Mouse (Mus musculus): ENCODE measurements around the gene Spon1.

GRCm38 (mm10) chr7:113825498-113826205, 59.9 kb downstream of the Spon1 start:
- TF ChIP-seq CTCF (IDR thresholded peaks at IDR 0.05; ENCODE audit: low read depth, low read length) (no peak), POLR2A (IDR thresholded peaks at IDR 0.05; ENCODE audit: insufficient read depth, low read length) (no peak)

All from ES-Bruce4 (cell line).